Mouse (Mus musculus): ENCODE data around the gene Junb.

GRCm38 (mm10) chr8:84981644-84982498 is 3.4 kb upstream of the Junb start:
- TF ChIP-seq CTCF (conservative IDR thresholded peaks at IDR 0.05; ENCODE audit: low read length) (no peak), POU5F1 (IDR thresholded peaks at IDR 0.05; ENCODE audit: borderline replicate concordance, low read length) (no peak), NANOG (IDR thresholded peaks at IDR 0.05; ENCODE audit: borderline replicate concordance, low read length) (no peak)

Data from E14TG2a.4 (cell line).